Mouse (Mus musculus): ENCODE data around the gene Gm17509.

Gm17509 gene

DNA sequence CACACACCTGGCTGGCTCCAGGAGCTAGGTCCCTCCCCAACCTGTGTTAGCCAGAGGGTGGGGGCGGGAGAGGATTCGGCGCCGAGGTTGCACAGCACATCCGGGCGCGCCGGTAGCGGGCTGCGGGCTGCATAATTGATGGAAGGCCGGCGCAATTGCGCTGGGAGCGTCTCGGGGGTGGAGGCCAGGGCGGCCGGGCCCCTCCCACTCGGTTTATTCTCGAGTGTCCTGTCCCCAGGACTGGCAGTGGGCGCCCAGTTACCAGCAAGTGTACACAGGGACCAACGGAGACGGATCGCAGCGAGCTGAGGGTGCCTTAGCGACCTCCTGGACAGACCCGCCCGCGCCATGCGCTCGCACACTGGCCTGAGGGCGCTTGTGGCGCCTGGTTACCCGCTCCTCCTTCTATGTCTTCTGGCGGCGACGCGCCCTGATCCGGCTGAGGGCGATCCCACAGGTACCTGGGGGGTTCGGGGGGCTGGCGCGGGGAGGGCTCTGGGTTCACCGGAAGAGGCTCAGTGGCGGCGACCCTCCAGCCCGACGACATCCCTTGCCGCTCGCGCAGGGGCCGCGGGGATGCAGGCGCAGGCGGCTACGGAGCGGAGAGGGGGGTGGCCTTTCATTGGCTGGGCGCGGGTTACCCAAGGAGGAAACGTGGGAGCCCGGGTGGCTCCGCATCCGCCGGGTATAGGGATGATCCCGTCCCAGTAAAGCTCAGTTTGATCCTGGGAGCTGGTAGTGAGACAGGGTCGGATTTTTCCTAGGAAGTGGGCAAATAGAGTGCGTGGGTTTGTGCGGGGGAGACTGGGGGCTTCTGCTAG lies at the start of gene Gm17509:
TSS of gene Gm17509 (minus strand) at position 575 of the 821 bp plus-strand sequence.
- DNase-seq (ENCODE audit: low spot score in 2 of 2): no peak

DNA sequence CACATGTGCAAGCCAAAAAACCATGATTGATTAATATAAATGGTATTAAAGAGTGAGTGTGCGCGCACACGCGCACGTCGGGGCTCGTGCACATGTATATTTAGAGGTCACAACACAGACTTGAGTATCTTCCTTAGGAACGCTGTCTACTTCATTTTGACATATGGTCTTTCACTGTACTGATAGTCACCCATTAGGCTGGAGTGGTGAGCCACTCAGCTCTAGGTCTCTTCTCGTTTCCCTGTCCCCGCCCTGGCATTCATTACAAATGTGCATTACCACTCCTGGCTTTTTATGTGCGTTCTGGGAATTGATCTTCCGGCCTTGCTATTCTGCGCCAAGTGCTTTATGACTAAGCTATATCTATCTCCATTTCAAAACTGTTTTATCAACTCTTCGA lies 47.1 kb upstream of the Gm17509 start:
- no peak for DNase-seq (ENCODE audit: low spot score in 2 of 2)

DNA sequence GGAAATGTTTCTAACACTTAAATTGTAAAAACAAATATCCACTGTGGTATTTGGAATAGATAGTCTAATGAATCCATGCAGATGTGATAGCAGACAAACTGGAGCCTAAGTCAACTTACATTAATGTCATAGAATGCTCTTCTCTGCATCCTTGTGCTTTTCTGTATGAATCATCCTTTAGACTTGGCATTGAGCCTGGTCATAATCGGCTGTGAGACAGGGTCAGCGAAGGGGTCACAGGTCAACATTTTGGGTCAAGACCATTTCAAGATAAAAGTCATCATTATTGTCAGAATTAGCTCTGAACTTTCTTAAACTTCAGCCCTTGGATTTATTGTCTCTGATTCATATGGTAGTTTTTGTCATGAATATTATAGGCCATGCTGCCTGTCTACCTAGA lies 45.3 kb upstream of the Gm17509 start:
- no peak for DNase-seq (ENCODE audit: low spot score in 2 of 2)

DNA sequence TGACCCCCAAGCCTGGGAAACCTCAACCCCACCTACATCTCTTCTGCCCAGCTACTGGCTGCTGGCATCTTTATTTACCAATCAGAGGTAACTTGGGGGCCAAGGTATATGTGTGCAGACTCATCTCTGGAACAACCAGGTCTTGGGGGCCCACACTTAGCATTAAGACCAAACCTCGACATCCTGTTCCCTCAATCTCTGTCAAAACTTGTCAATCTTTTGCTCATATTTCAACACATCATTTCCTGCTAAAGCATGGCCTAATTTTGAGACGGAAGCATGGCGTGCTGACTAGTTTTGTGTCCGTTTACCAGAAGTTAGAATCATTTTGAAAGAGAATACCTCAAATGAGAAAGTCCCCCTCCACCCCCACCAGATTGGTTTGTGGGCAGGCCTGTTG lies 39.8 kb upstream of the Gm17509 start:
- no peak for DNase-seq (ENCODE audit: low spot score in 2 of 2)

DNA sequence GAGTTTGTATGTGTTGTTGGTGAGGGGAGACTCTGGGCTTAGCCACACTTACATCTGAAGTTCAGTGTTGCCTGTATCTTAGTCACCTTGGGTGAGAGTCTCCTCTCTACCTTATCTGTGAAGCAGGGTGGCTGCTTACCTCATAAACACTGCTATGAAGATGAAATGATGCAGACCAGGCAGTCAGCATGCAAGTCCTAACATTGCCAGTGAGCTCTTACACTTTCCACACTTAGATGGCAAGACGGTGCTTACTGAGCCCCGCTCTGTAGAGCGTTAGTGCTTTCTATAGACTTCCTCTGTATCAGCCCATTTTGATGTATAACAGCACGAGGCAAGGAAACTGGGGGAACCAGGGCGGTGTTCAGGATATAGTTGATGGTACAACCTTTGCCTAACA lies 21.7 kb upstream of the Gm17509 start:
- DNase-seq (ENCODE audit: low spot score in 2 of 2): no peak

DNA sequence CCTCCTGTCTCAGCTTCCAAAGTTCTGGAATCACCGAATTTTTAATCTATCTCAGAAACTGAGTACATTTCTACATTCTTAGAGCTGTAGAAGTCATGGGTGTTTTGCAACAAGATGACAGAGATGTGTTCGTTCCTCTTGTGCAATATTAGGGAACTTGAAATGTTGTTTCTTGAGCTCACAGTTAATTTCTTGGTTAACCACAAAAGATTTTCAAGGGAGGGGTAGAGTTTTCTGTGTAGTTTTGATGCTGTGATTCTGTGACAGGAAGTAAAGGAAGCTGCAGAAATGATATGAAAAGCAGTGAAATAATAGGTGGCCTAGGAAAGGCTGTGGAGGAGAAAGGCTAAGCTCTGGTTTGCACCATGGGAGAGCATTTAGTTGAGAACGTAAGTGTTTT lies 21.2 kb upstream of the Gm17509 start:
- no peak for DNase-seq (ENCODE audit: low spot score in 2 of 2)

DNA sequence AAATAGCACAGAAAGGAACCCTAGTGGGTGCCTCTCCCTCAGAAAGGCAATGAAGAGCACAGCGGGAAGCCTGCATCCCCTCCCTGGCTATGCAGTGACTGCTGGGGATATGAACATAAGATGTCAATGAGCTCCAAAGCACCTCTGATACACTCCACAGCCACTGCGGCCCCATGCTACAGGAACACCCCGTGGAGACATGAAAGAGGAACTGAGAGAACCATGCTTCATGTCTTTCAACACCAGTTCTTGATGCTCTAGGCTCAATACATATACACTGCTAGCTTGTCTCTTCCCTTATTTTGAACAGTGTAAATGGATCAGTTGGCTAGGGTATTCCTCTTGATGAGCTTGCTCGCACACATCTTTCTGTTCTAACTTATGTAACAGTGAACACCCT lies 16.2 kb upstream of the Gm17509 start:
- peak in 1 of 2 experiments; percentile 17 for DNase-seq (ENCODE audit: low spot score in 2 of 2)

DNA sequence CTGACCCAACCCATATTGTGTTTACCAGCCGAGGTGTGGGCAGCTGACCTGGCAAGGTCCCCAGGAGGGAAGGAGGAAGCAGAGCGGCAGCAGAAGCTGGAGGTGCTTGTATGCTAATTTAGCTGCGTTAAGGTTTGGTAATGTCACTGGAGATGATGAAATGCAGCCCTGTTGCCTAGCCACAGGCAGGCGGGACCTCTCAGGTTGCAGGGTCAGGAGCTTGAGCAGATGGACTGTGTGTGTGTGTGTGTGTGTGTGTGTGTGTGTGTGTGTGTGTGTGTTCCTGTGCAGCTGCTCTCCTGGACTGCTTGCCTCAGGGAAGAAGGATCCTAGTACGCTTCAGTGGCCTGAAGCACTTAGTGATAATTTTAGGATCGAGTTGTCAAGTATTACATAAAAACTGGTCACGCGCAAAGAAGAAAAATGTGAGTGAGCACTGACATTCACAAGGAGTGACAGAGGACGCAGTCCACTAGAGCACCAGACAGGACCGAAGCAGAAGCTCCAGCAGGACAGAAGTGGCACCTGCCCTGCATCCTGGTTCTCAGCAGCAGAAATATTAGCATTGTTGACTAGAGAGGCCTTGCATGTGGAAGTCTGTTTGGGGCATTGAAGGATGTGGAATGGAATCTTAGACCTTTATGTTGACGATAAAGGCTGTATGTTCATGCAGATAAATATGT lies 14.8 kb upstream of the Gm17509 start:
- no peak for DNase-seq (ENCODE audit: low spot score in 2 of 2)

DNA sequence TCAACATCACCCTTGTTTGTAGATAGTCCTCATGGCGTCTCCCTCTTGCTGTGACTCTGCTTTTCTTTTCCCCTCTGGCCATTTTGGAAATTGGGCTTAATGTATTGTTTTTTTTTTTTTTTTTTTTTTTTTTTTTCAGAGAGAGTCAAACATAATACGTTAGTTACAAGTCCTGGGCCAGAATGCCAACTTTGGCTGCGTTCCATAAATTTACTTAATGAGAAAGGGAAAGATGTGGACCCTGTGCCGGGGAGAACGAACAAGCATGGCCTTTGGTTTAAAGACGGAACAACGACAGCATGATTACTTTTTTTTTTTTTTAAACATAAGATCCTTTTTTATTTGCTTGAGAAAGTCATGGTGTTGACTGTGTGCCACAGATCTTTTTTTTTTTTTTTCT lies 13.6 kb upstream of the Gm17509 start:
- DNase-seq (ENCODE audit: low spot score in 2 of 2): no peak

DNA sequence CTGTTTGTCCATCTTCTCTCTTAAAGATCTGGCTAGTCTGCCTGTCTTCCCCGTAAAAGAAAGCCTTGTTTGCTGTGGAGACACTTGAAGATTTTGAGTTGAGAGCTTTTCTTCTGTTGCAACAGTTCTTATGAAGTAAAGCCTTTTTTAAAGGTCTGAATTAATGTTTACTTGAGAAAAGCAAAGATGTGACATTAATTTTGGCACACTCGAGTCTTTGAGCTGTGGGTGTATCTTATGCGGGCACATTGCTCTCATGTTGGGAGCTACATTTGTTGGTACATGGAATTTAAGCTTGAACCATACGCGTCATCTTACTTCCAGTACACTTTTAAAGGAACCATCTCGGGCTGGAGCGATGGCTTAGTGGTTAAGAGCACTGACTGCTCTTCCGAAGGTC lies 12.9 kb upstream of the Gm17509 start:
- DNase-seq (ENCODE audit: low spot score in 2 of 2): no peak

DNA sequence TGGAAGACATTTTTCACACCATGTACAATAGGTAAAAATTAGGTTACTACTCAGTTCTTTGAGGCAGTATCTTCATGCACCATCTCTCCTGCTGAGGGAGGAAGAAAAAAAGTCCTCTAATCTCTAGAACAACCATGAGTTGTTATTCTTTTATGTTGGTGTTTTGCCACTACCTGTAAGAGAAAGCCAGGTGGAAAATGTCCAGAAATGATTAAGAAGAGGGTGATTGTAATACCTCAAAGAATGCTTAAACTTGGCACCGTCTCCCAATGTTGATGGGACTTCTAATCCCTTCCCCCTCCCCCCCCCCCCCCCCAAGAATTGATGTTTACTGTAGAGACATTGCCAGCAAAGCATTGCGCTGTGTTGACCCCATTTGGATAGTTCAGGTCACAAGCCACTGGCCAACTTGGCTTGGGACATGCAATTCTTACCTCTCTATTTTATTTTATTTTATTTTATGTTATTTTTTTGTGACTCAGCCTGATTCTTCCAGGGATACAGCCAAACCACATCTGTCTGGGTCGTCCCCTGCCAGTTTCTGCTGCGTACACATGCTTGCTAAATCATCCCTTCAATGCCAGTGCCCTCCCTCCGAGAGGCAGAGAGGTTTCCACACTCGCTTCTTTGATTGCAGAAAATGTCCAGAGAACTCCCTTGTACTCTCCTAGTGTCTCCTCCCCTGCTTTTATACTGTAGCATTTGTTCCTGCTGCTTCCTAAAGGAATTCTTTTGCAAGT lies 9.7 kb upstream of the Gm17509 start:
- no peak for DNase-seq (ENCODE audit: low spot score in 2 of 2)

DNA sequence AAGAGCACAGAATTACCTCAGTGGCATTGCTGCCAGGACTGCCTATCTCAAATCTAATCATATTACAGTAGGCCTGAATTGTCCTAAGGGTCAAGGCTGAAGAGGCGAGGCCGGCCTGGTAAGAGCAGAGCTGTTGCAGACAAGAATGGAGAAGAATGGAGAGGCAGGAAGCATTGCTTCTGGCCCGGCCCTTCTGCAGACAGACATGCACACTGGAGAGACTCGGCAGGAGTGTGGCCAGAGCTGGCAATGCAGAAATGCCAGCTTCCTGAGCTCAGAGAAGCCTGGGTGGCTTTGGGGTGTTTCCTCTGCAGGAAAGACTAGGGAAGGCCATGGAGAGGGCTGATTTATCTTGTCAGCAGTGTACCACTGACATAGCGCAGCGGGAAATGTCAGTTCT lies 4.7 kb upstream of the Gm17509 start:
- DNase-seq (ENCODE audit: low spot score in 2 of 2): no peak

DNA sequence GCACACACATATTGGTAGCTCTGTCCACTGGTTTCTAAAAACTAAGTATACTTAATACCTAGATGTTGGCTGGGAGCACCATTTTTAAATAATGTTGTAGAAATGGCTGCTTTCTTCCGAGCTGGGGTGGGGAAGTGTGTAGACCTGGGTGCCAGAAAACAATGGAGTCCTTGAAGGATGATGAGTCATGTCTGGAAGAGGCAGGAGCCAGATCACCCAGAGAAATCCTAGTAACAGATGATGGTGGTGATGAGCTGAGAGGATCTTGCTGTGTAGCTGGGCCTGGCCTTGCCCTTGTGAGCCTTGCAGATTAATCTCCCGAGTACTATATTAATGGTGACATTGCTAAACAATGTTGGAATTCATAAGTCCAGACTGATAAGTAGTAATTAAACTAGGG lies 4.0 kb upstream of the Gm17509 start:
- DNase-seq (ENCODE audit: low spot score in 2 of 2): no peak

DNA sequence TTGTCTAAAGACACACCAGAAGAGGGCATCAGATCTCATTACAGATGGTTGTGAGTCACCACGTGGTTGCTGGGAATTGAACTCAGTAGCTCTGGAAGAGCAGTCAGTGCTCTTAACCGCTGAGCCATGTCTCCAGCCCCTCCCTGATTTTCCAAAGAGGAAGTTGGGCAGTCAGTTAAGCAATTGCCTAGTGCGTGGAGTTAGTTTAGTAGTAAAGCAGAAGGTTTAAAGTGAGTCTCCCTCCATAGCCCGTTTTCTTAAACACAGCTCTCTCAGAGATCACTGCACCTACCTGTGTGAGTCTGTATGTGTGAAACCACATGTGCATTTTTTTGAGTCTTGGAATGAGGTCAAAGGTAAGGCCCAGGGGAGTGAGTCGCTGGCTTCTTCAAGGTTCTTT lies 2.2 kb upstream of the Gm17509 start:
- no peak for DNase-seq (ENCODE audit: low spot score in 2 of 2)

DNA sequence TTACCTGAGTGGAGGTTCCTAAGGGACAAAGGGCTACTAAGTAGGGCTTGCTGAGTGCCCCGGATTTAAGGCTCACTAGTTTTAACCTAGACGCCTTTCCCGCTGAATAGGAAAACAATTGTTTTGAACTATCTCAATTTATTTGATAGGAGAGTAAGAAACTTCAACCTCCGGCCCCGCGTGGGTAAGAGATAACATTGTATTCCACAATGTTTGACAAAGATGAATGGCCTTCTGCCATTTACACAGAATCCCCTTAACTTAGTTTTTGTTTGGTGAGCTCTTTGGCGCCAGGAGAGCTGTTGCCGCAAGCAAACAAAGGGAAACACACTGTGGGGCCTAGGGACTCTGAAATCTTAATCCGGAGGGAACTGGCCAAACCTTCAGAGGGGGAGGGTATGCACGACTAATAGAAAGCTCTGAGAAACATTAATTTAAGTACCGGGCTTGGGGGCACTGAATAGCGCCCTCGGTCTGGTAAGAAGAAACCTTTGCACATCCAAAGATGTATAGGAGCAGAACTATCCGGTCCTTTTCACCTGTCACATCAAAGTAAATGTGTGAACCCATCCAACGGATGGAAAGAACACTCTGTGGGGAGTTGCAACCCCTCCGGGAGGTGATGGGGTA lies 889 bp downstream of the Gm17509 start:
- no peak for DNase-seq (ENCODE audit: low spot score in 2 of 2)

DNA sequence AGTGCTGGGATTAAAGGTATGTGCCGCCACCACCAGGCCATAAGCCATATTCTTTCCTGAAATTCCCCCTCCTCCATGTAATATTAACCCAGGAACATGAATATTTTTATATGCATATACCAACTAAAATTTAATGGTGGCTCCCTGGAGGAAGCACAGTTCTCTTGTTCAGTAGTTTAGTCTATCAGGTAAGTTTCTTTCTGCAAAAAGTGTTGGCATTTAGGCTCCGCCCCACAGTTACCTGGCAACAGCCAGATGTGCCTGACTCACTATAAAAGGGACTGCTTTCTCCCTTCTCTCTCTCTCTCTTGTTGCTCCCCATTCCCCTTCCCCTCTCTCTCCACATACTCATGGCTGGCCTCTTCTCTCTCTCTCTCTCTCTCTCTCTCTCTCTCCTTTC lies 2.8 kb downstream of the Gm17509 start:
- no peak for DNase-seq (ENCODE audit: low spot score in 2 of 2)

DNA sequence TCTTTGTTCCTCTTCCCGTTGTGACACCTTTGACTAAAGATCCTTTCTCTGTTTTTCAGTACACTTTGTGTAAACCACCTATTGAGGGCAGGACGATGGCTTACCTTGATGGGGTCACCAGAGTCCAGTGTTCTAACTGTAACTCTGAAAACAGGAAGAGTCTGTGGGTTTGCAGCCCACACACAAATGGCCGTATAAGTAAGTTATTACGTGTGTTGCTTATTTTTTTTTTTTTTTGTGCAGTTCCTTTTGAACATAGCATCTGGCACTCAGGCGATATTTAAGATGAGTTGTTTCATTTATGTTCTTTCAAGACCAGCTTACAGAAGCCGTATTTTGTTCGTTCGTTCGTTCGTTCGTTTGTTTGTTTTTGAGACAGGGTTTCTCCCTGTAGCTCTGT lies 3.3 kb downstream of the Gm17509 start:
- no peak for DNase-seq (ENCODE audit: low spot score in 2 of 2)

DNA sequence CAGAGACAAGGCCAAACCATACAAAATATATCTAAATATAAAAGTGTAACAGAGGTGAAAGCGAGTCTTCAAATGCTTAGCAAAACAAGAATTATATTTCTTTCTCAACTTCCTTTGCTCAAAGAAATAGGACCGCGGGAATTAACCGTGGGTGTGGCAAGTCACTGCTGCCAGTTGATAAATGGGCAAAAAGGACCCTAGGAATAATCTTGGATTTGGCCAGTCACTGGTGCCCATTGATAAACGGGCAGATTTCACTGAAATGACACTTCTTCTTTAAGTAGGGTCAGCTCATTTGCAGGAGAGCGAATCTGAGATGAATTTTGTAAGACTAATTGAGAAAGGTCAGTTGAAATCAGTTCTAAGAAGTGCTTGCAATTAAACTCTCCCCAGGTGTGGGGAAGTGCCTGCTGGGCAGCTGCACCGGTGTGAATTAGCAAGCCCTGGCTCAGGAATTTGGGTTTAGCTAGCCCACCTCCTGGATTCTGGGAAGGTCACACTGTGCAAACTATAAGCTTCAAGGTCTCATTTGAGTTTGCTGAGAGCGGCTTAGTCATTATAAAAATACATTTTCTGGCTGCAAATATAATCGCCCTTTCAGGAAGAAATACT lies 4.0 kb downstream of the Gm17509 start:
- no peak for DNase-seq (ENCODE audit: low spot score in 2 of 2)

DNA sequence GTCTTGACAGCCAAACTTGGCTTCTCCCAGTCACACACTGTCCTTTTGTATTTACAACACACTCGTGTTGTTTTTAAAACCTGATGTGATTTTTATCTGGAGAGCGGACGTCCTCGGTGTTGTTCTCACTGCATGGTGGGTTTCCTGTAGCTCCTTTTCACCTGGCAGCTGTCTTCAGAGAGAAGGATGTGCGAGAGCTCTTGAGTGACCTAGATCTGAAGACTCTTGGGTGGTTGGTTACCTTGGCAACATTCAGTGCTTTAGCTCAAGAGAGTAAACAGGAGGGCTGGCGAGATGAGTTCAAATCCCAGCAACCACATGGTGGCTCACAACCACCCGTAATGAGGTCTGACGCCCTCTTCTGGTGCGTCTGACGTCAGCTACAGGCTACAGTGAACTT lies 4.7 kb downstream of the Gm17509 start:
- DNase-seq (ENCODE audit: low spot score in 2 of 2): no peak

DNA sequence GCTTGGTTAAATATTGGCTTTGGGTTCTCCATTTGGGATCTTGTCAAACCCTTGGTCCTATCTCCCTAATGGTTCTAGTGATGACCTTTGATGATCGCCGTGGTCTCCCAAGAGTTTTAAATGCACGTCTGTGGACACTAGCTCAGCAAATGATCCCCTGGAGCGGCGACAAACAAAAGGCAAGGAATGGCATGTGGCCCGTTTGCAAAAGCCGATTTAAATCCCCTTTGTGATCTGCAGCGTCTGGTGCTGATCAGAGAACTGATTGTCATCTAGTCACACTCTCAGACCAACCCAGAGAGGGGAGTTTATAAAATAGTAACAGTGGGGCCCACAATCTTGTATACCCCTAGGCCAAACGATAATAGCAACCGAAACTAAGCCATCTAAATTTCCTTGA lies 5.4 kb downstream of the Gm17509 start:
- no peak for DNase-seq (ENCODE audit: low spot score in 2 of 2)

DNA sequence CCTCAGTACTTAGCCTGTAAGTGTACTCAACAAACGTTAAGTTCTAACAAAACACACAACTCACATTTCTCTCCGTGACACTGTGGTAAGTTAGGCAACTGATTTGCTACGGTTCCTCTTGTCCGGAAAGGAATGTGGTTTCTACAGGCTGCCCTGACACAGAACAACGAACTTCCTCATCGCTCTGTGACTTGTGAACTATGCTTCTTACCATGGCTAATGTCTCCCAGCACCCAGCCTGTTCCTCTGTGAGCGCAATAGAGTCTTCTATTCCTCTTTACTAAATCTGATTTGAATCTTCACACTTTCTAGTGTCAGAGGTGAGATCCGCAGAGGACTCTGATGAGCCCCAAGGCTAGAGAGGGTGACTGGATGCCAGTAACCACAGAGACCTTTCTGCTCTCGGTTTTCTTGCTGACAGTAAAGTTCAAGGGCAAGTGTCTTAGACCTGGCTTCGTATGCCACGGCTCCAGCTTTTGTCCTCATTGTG lies 9.4 kb downstream of the Gm17509 start:
- DNase-seq (ENCODE audit: low spot score in 2 of 2): peak in 1 of 2 experiments; percentile 19

DNA sequence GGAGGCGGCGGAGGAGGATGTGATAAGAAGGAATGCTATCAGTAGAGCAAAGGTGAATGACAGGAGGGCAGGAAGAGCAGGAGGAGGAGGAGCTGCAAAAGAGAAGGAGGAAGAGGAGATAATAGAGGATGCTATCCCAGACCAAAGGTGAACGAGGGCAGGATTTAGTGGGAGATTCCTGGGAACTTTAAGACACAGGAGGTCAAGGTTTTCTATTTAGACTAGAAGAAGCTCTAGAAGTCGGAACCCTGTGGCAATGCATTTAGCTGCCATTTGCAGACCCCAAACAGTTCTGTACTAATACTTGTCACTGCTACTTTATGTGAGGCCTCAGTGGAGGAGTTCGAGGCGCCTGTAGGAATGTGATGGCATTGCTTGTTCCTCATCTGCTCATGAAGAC lies 12.6 kb downstream of the Gm17509 start, which contains the start of gene Emb:
TSS of gene Emb (plus strand) at position 301 of the 400 bp plus-strand sequence.
- no peak for DNase-seq (ENCODE audit: low spot score in 2 of 2)

All from heart, adult 9 months (tissue).